Mouse (Mus musculus) myocyte (in vitro differentiated cells): Measurements from ENCODE around the gene Cyp2g1.

Source experiments
- MAX ChIP-seq: IDR thresholded peaks from one replicate; pipeline ENCODE4 v1.6.1; 2011; ENCODE audit warnings: low read depth, mild to moderate bottlenecking, control low read depth
- MYOD1 ChIP-seq, 3 experiments: IDR thresholded peaks; one replicate each; pipeline ENCODE4 v1.6.1; 2011; ENCODE audit warnings: control low read depth in 2 of 3, low read depth in 2 of 3, mild to moderate bottlenecking in 2 of 3, moderate library complexity in 1 of 3; ENCODE audit not compliant: insufficient read length in 2 of 3, control insufficient read depth in 1 of 3
- POLR2A ChIP-seq: IDR thresholded peaks from one replicate; pipeline ENCODE4 v1.6.1; 2011; ENCODE audit warnings: low read depth, mild to moderate bottlenecking, control low read depth, moderate library complexity; ENCODE audit not compliant: insufficient read length
- REST ChIP-seq: IDR thresholded peaks from one replicate; pipeline ENCODE4 v1.6.1; 2011; ENCODE audit warnings: mild to moderate bottlenecking, control low read depth, moderate library complexity; ENCODE audit not compliant: insufficient read depth, insufficient read length
- SRF ChIP-seq: IDR thresholded peaks from one replicate; pipeline ENCODE4 v1.6.1; 2011; ENCODE audit warnings: low read depth; ENCODE audit not compliant: control insufficient read depth, insufficient read length
- TCF12 ChIP-seq: IDR thresholded peaks from one replicate; pipeline ENCODE4 v1.6.1; 2011; ENCODE audit warnings: mild to moderate bottlenecking, control low read depth; ENCODE audit not compliant: poor library complexity, insufficient read depth, severe bottlenecking
- TCF3 ChIP-seq: IDR thresholded peaks from one replicate; pipeline ENCODE4 v1.6.1; 2011; ENCODE audit warnings: low read depth, control low read depth; ENCODE audit not compliant: insufficient read length
- USF1 ChIP-seq: IDR thresholded peaks from one replicate; pipeline ENCODE4 v1.6.1; 2011; ENCODE audit warnings: low read depth, mild to moderate bottlenecking, control low read depth, moderate library complexity

DNA sequence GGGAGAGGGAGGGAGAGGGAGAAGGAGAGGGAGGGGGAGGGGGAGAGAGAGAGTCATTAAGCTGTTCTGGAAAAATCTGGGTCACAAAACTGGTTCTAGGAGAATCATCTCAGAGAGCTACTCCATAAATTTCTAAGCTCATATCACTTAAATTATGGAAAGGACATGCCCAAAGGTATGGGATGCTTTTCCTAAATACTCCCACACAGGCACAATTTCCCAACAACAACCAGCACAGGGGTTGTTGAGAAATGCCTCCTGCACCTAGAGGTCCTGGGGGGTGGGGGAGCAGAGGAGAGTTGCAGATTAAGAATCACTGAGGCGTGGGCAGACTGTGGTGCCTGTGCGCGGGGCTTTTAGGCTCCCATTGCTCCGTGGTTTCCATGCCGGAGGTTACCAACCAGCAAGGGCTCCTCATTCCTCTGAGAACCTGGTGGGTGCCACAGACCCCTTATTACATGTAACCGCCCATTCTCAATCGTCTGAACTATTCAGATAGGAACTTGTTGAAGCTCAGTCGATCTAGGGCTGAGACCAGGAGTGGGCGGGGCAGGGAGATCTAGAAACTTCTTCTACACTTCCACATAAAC is 38.7 kb upstream of the Cyp2g1 start:
- no peak for TF ChIP-seq USF1
- TF ChIP-seq POLR2A = no peak
- TF ChIP-seq MAX = no peak
- TF ChIP-seq SRF = no peak
- TF ChIP-seq TCF12 = no peak
- TF ChIP-seq TCF3 = no peak
- no peak for TF ChIP-seq REST
- TF ChIP-seq MYOD1 (IDR thresholded peaks at IDR 0.05; ENCODE audit: control insufficient read depth in 1 of 3, insufficient read length in 2 of 3, low read depth in 2 of 3) = no peak
